Mouse (Mus musculus) CH12.LX (cell line): ENCODE data around the gene Zfp688. TPM values are rescaled to one million over a fixed set of nuclear protein-coding genes. Genes with fewer than 3 reads are reported as not detected.

Experiments used
- DNase-seq: peaks from one replicate; pipeline ENCODE4 v3.0.0-alpha.2; 2013; ENCODE audit errors: extremely low read depth
- H3K27ac ChIP-seq: 2 replicates; pipeline ENCODE4 v1.5.1; 2012; ENCODE audit warnings: low read depth, mild to moderate bottlenecking, control low read depth, moderate library complexity; ENCODE audit not compliant: insufficient read depth
- H3K27me3 ChIP-seq: replicated peaks from 2 replicates; pipeline ENCODE3; 2012; ENCODE audit warnings: inconsistent platforms
- H3K36me3 ChIP-seq, 2 experiments: replicated peaks in 1 of 2; 2 replicates each; pipeline versions ENCODE3 to v1.6.1; 2012; ENCODE audit warnings: inconsistent platforms in 1 of 2, low read length in 1 of 2, mild to moderate bottlenecking in 1 of 2, mixed read lengths in 1 of 2, moderate library complexity in 1 of 2; ENCODE audit not compliant: control insufficient read depth in 1 of 2, insufficient read depth in 1 of 2
- H3K4me1 ChIP-seq, 2 experiments: 2 replicates each; pipeline ENCODE4 v1.6.1; 2012; ENCODE audit warnings: inconsistent platforms in 1 of 2, moderate library complexity in 1 of 2; ENCODE audit not compliant: insufficient read depth in 2 of 2, control insufficient read depth in 1 of 2
- H3K4me2 ChIP-seq: 2 replicates; pipeline ENCODE4 v1.6.1; 2012; ENCODE audit warnings: low read depth, mild to moderate bottlenecking, control low read depth; ENCODE audit not compliant: poor library complexity, insufficient read depth, severe bottlenecking
- H3K4me3 ChIP-seq, 3 experiments: fragments of 150-350 bp in 1 of 3; sonication (generic) in 1 of 3; replicated peaks in 1 of 3; 2 replicates each; pipeline versions ENCODE3 to v1.5.1; 2011 to 2012; ENCODE audit warnings: low read depth in 2 of 3, low read length in 2 of 3, mild to moderate bottlenecking in 2 of 3, moderate library complexity in 2 of 3, control low read depth in 1 of 3, improper control_type of control experiment in 1 of 3, inconsistent platforms in 1 of 3, mixed read lengths in 1 of 3; ENCODE audit not compliant: poor library complexity in 1 of 3
- H3K79me2 ChIP-seq: replicated peaks from 2 replicates; pipeline ENCODE4 v1.6.1; 2012; ENCODE audit warnings: mild to moderate bottlenecking, moderate library complexity; ENCODE audit not compliant: control insufficient read depth, poor library complexity, insufficient read depth, severe bottlenecking; ENCODE audit errors: extremely low read depth
- H3K9ac ChIP-seq: 2 replicates; pipeline ENCODE4 v1.6.1; 2012; ENCODE audit warnings: low read depth, mild to moderate bottlenecking, control low read depth, moderate library complexity; ENCODE audit not compliant: insufficient read depth
- H3K9me3 ChIP-seq: replicated peaks from 2 replicates; pipeline ENCODE3; 2012; ENCODE audit warnings: low read length, inconsistent platforms, mixed read lengths
- BHLHE40 ChIP-seq: IDR thresholded peaks from 2 replicates; pipeline ENCODE4 v1.6.1; 2011; ENCODE audit warnings: mild to moderate bottlenecking, low read depth, low read length, improper control_type of control experiment
- CHD1 ChIP-seq: IDR thresholded peaks from 2 replicates; pipeline ENCODE4 v1.6.1; 2012; ENCODE audit warnings: low read depth, low read length, improper control_type of control experiment, inconsistent platforms
- CHD2 ChIP-seq: IDR thresholded peaks from 2 replicates; pipeline ENCODE4 v1.6.1; 2011; ENCODE audit warnings: low read length, improper control_type of control experiment
- CTCF ChIP-seq, 2 experiments: IDR thresholded peaks in 1 of 2; conservative IDR thresholded peaks in 1 of 2; 2 replicates each; pipeline ENCODE4 v1.5.1; 2011 to 2012; ENCODE audit warnings: low read depth in 2 of 2, low read length in 2 of 2, improper control_type of control experiment in 1 of 2, inconsistent platforms in 1 of 2, mild to moderate bottlenecking in 1 of 2, moderate library complexity in 1 of 2
- E2F4 ChIP-seq: IDR thresholded peaks from 2 replicates; pipeline ENCODE4 v1.6.1; 2011; ENCODE audit warnings: low read depth, low read length, improper control_type of control experiment; ENCODE audit not compliant: insufficient replicate concordance
- ETS1 ChIP-seq: conservative IDR thresholded peaks from 2 replicates; pipeline ENCODE4 v1.6.1; 2012; ENCODE audit warnings: low read depth, mild to moderate bottlenecking, inconsistent platforms, low read length, improper control_type of control experiment, moderate library complexity
- HCFC1 ChIP-seq: IDR thresholded peaks from 2 replicates; pipeline ENCODE4 v1.6.1; 2012; ENCODE audit warnings: low read depth, mild to moderate bottlenecking, inconsistent platforms, low read length, improper control_type of control experiment
- JUN ChIP-seq: IDR thresholded peaks from 2 replicates; pipeline ENCODE4 v1.6.1; 2011; ENCODE audit warnings: low read depth, mild to moderate bottlenecking, low read length, improper control_type of control experiment, moderate library complexity; ENCODE audit not compliant: insufficient read depth
- MAFK ChIP-seq: IDR thresholded peaks from 2 replicates; pipeline ENCODE4 v1.6.1; 2011; ENCODE audit warnings: low read length, improper control_type of control experiment; ENCODE audit not compliant: insufficient replicate concordance
- MAX ChIP-seq: IDR thresholded peaks from 2 replicates; pipeline ENCODE4 v1.6.1; 2011; ENCODE audit warnings: low read length, improper control_type of control experiment
- MAZ ChIP-seq: IDR thresholded peaks from 2 replicates; pipeline ENCODE4 v1.6.1; 2012; ENCODE audit warnings: low read depth, mild to moderate bottlenecking, inconsistent platforms, low read length, improper control_type of control experiment, moderate library complexity
- MXI1 ChIP-seq: IDR thresholded peaks from 2 replicates; pipeline ENCODE4 v1.6.1; 2011; ENCODE audit warnings: mild to moderate bottlenecking, low read depth, low read length, improper control_type of control experiment
- MYC ChIP-seq: IDR thresholded peaks from 2 replicates; pipeline ENCODE4 v1.6.1; 2011; ENCODE audit warnings: low read depth, mild to moderate bottlenecking, improper control_type of control experiment, low read length
- PAX5 ChIP-seq: IDR thresholded peaks from 2 replicates; pipeline ENCODE4 v1.6.1; 2012; ENCODE audit warnings: low read length, inconsistent platforms, mixed read lengths
- POLR2A ChIP-seq: IDR thresholded peaks from 2 replicates; pipeline ENCODE4 v1.6.1; 2011; ENCODE audit warnings: low read depth, mild to moderate bottlenecking, improper control_type of control experiment, low read length
- POLR2AphosphoS2 ChIP-seq: IDR thresholded peaks from 2 replicates; pipeline ENCODE4 v1.6.1; 2011; ENCODE audit warnings: low read depth, low read length, improper control_type of control experiment
- RCOR1 ChIP-seq: conservative IDR thresholded peaks from 2 replicates; pipeline ENCODE4 v1.6.1; 2012; ENCODE audit warnings: low read depth, mild to moderate bottlenecking, inconsistent platforms, low read length, improper control_type of control experiment
- SIN3A ChIP-seq: IDR thresholded peaks from 2 replicates; pipeline ENCODE4 v1.6.1; 2012; ENCODE audit warnings: low read length, improper control_type of control experiment, inconsistent platforms
- TBP ChIP-seq: conservative IDR thresholded peaks from 2 replicates; pipeline ENCODE4 v1.6.1; 2011; ENCODE audit warnings: low read depth, low read length, improper control_type of control experiment
- UBTF ChIP-seq: IDR thresholded peaks from 2 replicates; pipeline ENCODE4 v1.6.1; 2012; ENCODE audit warnings: low read depth, mild to moderate bottlenecking, inconsistent platforms, low read length, improper control_type of control experiment, moderate library complexity
- USF1 ChIP-seq: IDR thresholded peaks from 2 replicates; pipeline ENCODE4 v1.6.1; 2014; ENCODE audit warnings: low read depth, mild to moderate bottlenecking, inconsistent platforms, low read length, improper control_type of control experiment
- USF2 ChIP-seq: conservative IDR thresholded peaks from 2 replicates; pipeline ENCODE4 v1.6.1; 2011; ENCODE audit warnings: low read depth, low read length, improper control_type of control experiment
- ZC3H11A ChIP-seq: IDR thresholded peaks from 2 replicates; pipeline ENCODE4 v1.6.1; 2012; ENCODE audit warnings: low read depth, mild to moderate bottlenecking, inconsistent platforms, low read length, improper control_type of control experiment
- ZNF384 ChIP-seq: IDR thresholded peaks from 2 replicates; pipeline ENCODE4 v1.6.1; 2012; ENCODE audit warnings: low read depth, low read length, improper control_type of control experiment, inconsistent platforms
- dilution Hi-C: fragments of 300-500 bp; cut with MboI; formaldehyde crosslinking; loops from 2 replicates; pipeline ENCODE4 v1.14.3; 2020; ENCODE audit warnings: low sequenced_read_pairs; ENCODE audit not compliant: extremely low pct_unique_long_range_greater_than_20kb, extremely low pct_ligation_motif_present
- in situ Hi-C: fragments of 300-500 bp; cut with MboI; formaldehyde crosslinking; loops from 3 replicates; pipeline ENCODE4 v1.14.3; 2019; ENCODE audit warnings: low sequenced_read_pairs, low pct_ligation_motif_present, low pct_unique_long_range_greater_than_20kb, mixed read lengths
- polyA plus RNA-seq: library from polyadenylated mRNA; unstranded; fragments of >175 nt; gene quantifications from 2 replicates; pipeline ENCODE4 v1.2.1, GENCODE M21; 2012; ENCODE audit warnings: low read depth; ENCODE audit not compliant: insufficient read length
- total RNA-seq, 2 experiments: library from RNA; depleted of rRNA; stranded (reverse); fragments of 300-350 nt in 1 of 2; fragments of >200 nt in 1 of 2; gene quantifications; 2 replicates each; pipeline ENCODE4 v1.2.3; 2012 to 2014

Gene Zfp688
- total and polyA plus RNA-seq, 3 experiments, result 12.4 to 21.3 (median 18.7) TPM

GRCm38 (mm10) chr7:127425911-127426310, 4.0 kb upstream of the Zfp688 start:
- dilution Hi-C loops (no loop called here), in situ Hi-C loops (no loop called here)
- Histone ChIP-seq H3K9ac (no peak overlapping the region), H3K27me3 (peaks cover 8% of the 10 kb centered on the region), H3K79me2 (peaks cover 5% of the 10 kb centered on the region), H3K9me3 (peaks cover 5% of the 10 kb centered on the region), H3K27ac (no peak overlapping the region), H3K36me3 (no peaks in the 10 kb centered on the region), H3K4me2 (no peak overlapping the region), H3K4me3 (no peak overlapping the region), H3K4me1 (peaks cover 4 to 10% of the 10 kb centered on the region in 2 experiments; a peak in 2 of 4 replicates)
- DNase-seq, result no peak
- no peak for TF ChIP-seq ZC3H11A
- no peak for TF ChIP-seq MAZ
- TF ChIP-seq USF1, result no peak
- TF ChIP-seq ETS1, result no peak
- no peak for TF ChIP-seq CHD1
- no peak for TF ChIP-seq BHLHE40
- no peak for TF ChIP-seq CTCF (conservative IDR thresholded peaks at IDR 0.05 in 1 of 2, IDR thresholded peaks at IDR 0.05 in 1 of 2; ENCODE audit: low read depth in 2 of 2, low read length in 2 of 2)
- TF ChIP-seq JUN, result no peak
- no peak for TF ChIP-seq USF2
- no peak for TF ChIP-seq PAX5
- TF ChIP-seq CHD2, result no peak
- TF ChIP-seq MYC, result no peak
- TF ChIP-seq TBP, result no peak
- no peak for TF ChIP-seq HCFC1
- TF ChIP-seq POLR2A, result no peak
- no peak for TF ChIP-seq MAX
- no peak for TF ChIP-seq MXI1
- no peak for TF ChIP-seq MAFK

GRCm38 (mm10) chr7:127425291-127425690, 3.4 kb upstream of the Zfp688 start:
- Histone ChIP-seq H3K79me2 (peaks cover 5% of the 10 kb centered on the region), H3K36me3 (peaks cover 0 to 1% of the 10 kb centered on the region in 2 experiments), H3K4me2 (no peak overlapping the region), H3K27ac (no peak overlapping the region), H3K4me3 (no peak overlapping the region), H3K9me3 (peaks cover 5% of the 10 kb centered on the region), H3K9ac (no peak overlapping the region), H3K27me3 (peaks cover 8% of the 10 kb centered on the region), H3K4me1 (peaks cover 4 to 16% of the 10 kb centered on the region in 2 experiments; a peak in 2 of 4 replicates)
- TF ChIP-seq SIN3A (no peak), CTCF (conservative IDR thresholded peaks at IDR 0.05 in 1 of 2, IDR thresholded peaks at IDR 0.05 in 1 of 2; ENCODE audit: low read depth in 2 of 2, low read length in 2 of 2) (no peak), RCOR1 (no peak), MYC (no peak), BHLHE40 (no peak), E2F4 (no peak), MAZ (no peak), POLR2AphosphoS2 (no peak), UBTF (no peak), ZNF384 (no peak)
- DNase-seq, result no peak
- dilution Hi-C loops (no loop called here), in situ Hi-C loops (no loop called here)
